Mouse (Mus musculus): Measurements from ENCODE around the gene AI661453. TPM values are rescaled to one million over a fixed set of nuclear protein-coding genes. Genes with fewer than 3 reads are reported as not detected.

Gene AI661453
- polyA plus RNA-seq, 1 experiment from 2014 or later: 0.27 TPM

GRCm38 (mm10) chr17:47509031-47509705 lies 72.8 kb downstream of the AI661453 start:
- no peaks in the 10 kb centered on the region for H3K27me3 ChIP-seq (replicated peaks; ENCODE audit: low read depth, poor library complexity, severe bottlenecking)
- no peak overlapping the region for H3K27ac ChIP-seq (replicated peaks)
- no peaks in the 10 kb centered on the region for H3K9me3 ChIP-seq
- H3K4me1 ChIP-seq: peaks cover 55% of the 10 kb centered on the region
- H3K4me3 ChIP-seq: no peak overlapping the region
- 56% methylated on average over 9 of the region's 9 CpGs for WGBS
- no peaks in the 10 kb centered on the region for H3K36me3 ChIP-seq (replicated peaks)
- no peak for DNase-seq (ENCODE audit: low spot score)

- Histone ChIP-seq H3K36me3 (replicated peaks) (no peaks in the 10 kb centered on the region; the same call in 1 of the 2 replicates), H3K27me3 (replicated peaks; ENCODE audit: low read depth, poor library complexity, severe bottlenecking) (no peaks in the 10 kb centered on the region), H3K4me3 (peak overlapping the region; percentile 46), H3K4me1 (peaks cover 35% of the 10 kb centered on the region), H3K9me3 (no peaks in the 10 kb centered on the region), H3K27ac (replicated peaks) (peak overlapping the region; percentile 82)
- DNase-seq (ENCODE audit: low spot score): peak; percentile 96
- 16% methylated on average over 25 of the region's 25 CpGs for WGBS
These were observed 75.0 kb downstream of the AI661453 start for GRCm38 (mm10) chr17:47511111-47512020.

- 74% methylated on average over 10 of the region's 10 CpGs for WGBS
- Histone ChIP-seq H3K27ac (replicated peaks) (peak overlapping the region; percentile 66), H3K9me3 (no peaks in the 10 kb centered on the region)
These were observed 76.8 kb downstream of the AI661453 start for GRCm38 (mm10) chr17:47512956-47513775.

GRCm38 (mm10) chr17:47515180-47515844 lies 78.9 kb downstream of the AI661453 start:
- DNase-seq (ENCODE audit: low spot score): no peak
- Histone ChIP-seq H3K9me3 (no peaks in the 10 kb centered on the region), H3K27ac (replicated peaks) (no peak overlapping the region), H3K27me3 (replicated peaks; ENCODE audit: low read depth, poor library complexity, severe bottlenecking) (no peaks in the 10 kb centered on the region), H3K4me3 (no peak overlapping the region), H3K4me1 (peaks cover 45% of the 10 kb centered on the region), H3K36me3 (replicated peaks) (no peaks in the 10 kb centered on the region; the same call in 1 of the 2 replicates)
- WGBS: 84% methylated on average over 7 of the region's 7 CpGs

More at GRCm38 (mm10) chr17:47512956-47513775, 76.8 kb downstream of the AI661453 start:
- Histone ChIP-seq H3K36me3 (replicated peaks) (no peaks in the 10 kb centered on the region; the same call in 1 of the 2 replicates), H3K4me3 (no peak overlapping the region), H3K4me1 (peaks cover 33% of the 10 kb centered on the region), H3K27me3 (replicated peaks; ENCODE audit: low read depth, poor library complexity, severe bottlenecking) (no peaks in the 10 kb centered on the region)
- DNase-seq (ENCODE audit: low spot score): no peak

GRCm38 (mm10) chr17:47516232-47516631 lies 79.8 kb downstream of the AI661453 start:
- Histone ChIP-seq H3K9me3 (no peaks in the 10 kb centered on the region), H3K27ac (replicated peaks) (no peak overlapping the region), H3K27me3 (replicated peaks; ENCODE audit: low read depth, poor library complexity, severe bottlenecking) (no peaks in the 10 kb centered on the region), H3K4me1 (peaks cover 43% of the 10 kb centered on the region), H3K36me3 (replicated peaks) (no peaks in the 10 kb centered on the region; the same call in 1 of the 2 replicates), H3K4me3 (no peak overlapping the region)
- 96% methylated on average over 3 of the region's 3 CpGs for WGBS
- no peak for DNase-seq (ENCODE audit: low spot score)

- peak; percentile 42 for DNase-seq (ENCODE audit: low spot score)
- WGBS: 40% methylated on average over 8 of the region's 8 CpGs
- peak overlapping the region; percentile 81 for H3K27ac ChIP-seq (replicated peaks)
These were observed 81.8 kb downstream of the AI661453 start for GRCm38 (mm10) chr17:47518205-47518604.

More at GRCm38 (mm10) chr17:47518205-47518604, 81.8 kb downstream of the AI661453 start:
- no peaks in the 10 kb centered on the region for H3K9me3 ChIP-seq
- H3K4me1 ChIP-seq: peaks cover 52% of the 10 kb centered on the region
- no peaks in the 10 kb centered on the region; the same call in 1 of the 2 replicates for H3K36me3 ChIP-seq (replicated peaks)
- H3K27me3 ChIP-seq (replicated peaks; ENCODE audit: low read depth, poor library complexity, severe bottlenecking): no peaks in the 10 kb centered on the region
- peak overlapping the region; percentile 18; the same call in 1 of the 2 replicates for H3K4me3 ChIP-seq

Other genes starting within 250 kb of the AI661453 start
- gene Mrps10, start 67.7 kb upstream of the AI661453 start, polyA plus RNA-seq (2016; fragmentation: Nextera tagmentation; extraction: Ambion mirVana): 90.0 and 96.0 TPM in 2 replicates
- 1.2 and 1.7 TPM in 2 replicates for gene Guca1b, start 51.2 kb upstream of the AI661453 start, polyA plus RNA-seq (2016; fragmentation: Nextera tagmentation; extraction: Ambion mirVana)
- 0.41 and 0.81 TPM in 2 replicates for gene Guca1a, start 36.0 kb upstream of the AI661453 start, polyA plus RNA-seq (2016; fragmentation: Nextera tagmentation; extraction: Ambion mirVana)
- 0.25 TPM in 1 of 2 replicates, not detected in the other for gene 1700001C19Rik, start 761 bp downstream of the AI661453 start, polyA plus RNA-seq (2016; fragmentation: Nextera tagmentation; extraction: Ambion mirVana)
- gene Taf8, start 65.7 kb downstream of the AI661453 start, polyA plus RNA-seq (2016; fragmentation: Nextera tagmentation; extraction: Ambion mirVana): 32.0 and 35.3 TPM in 2 replicates
- 325 and 335 TPM in 2 replicates for gene Ccnd3, start 68.4 kb downstream of the AI661453 start, polyA plus RNA-seq (2016; fragmentation: Nextera tagmentation; extraction: Ambion mirVana)
- 43.8 and 44.7 TPM in 2 replicates for gene Bysl, start 174.9 kb downstream of the AI661453 start, polyA plus RNA-seq (2016; fragmentation: Nextera tagmentation; extraction: Ambion mirVana)
- 46.7 and 48.9 TPM in 2 replicates for gene Med20, start 175.0 kb downstream of the AI661453 start, polyA plus RNA-seq (2016; fragmentation: Nextera tagmentation; extraction: Ambion mirVana)
- gene Gm20517, start 175.0 kb downstream of the AI661453 start, polyA plus RNA-seq (2016; fragmentation: Nextera tagmentation; extraction: Ambion mirVana): 1.6 and 2.4 TPM in 2 replicates
- 4.1 and 5.4 TPM in 2 replicates for gene Usp49, start 194.1 kb downstream of the AI661453 start, polyA plus RNA-seq (2016; fragmentation: Nextera tagmentation; extraction: Ambion mirVana)

Measured in embryonic facial prominence, embryonic 10.5 days (tissue).